Mouse (Mus musculus) midbrain, embryonic 14.5 days (tissue): ENCODE measurements around the gene Nid1. TPM values are rescaled to one million over a fixed set of nuclear protein-coding genes. Genes with fewer than 3 reads are reported as not detected.

Experiments
- ATAC-seq: fragments of 200-750 bp; cut with Nextera tagmentation; 2 replicates; pipeline ENCODE4 v1.8.0; 2017; ENCODE audit warnings: moderate number of reproducible peaks, moderate library complexity; ENCODE audit not compliant: low FRiP score, low TSS enrichment
- DNase-seq: peaks from one replicate; pipeline ENCODE4 v3.0.0-alpha.2; 2015
- H3K27ac ChIP-seq: fragments of 300-500 bp; sonication (generic); replicated peaks from 2 replicates; pipeline ENCODE4 v1.5.1; 2014; ENCODE audit warnings: mild to moderate bottlenecking, low read depth, low read length, moderate library complexity
- H3K27me3 ChIP-seq: fragments of 300-500 bp; sonication (generic); 2 replicates; pipeline ENCODE4 v1.6.1; 2014; ENCODE audit warnings: low read length, control low read depth, mixed read lengths; ENCODE audit not compliant: control insufficient read depth, insufficient read depth
- H3K36me3 ChIP-seq: fragments of 300-500 bp; sonication (generic); 2 replicates; pipeline ENCODE4 v1.6.1; 2014; ENCODE audit warnings: low read length, control low read depth; ENCODE audit not compliant: control insufficient read depth, insufficient read depth
- H3K4me1 ChIP-seq: fragments of 300-500 bp; sonication (generic); 2 replicates; pipeline ENCODE4 v1.6.1; 2014; ENCODE audit warnings: mild to moderate bottlenecking, antibody characterized with exemption, low read length, control low read depth; ENCODE audit not compliant: control insufficient read depth, insufficient read depth
- H3K4me2 ChIP-seq: fragments of 300-500 bp; sonication (generic); 2 replicates; pipeline ENCODE4 v1.6.1; 2014; ENCODE audit warnings: mild to moderate bottlenecking, low read length, moderate library complexity
- H3K4me3 ChIP-seq: fragments of 300-500 bp; sonication (generic); replicated peaks from 2 replicates; pipeline ENCODE4 v1.5.1; 2014; ENCODE audit warnings: low read depth, low read length
- H3K9ac ChIP-seq: fragments of 300-500 bp; sonication (generic); replicated peaks from 2 replicates; pipeline ENCODE4 v1.6.1; 2014; ENCODE audit warnings: mild to moderate bottlenecking, low read length, moderate library complexity
- H3K9me3 ChIP-seq: fragments of 300-500 bp; sonication (generic); 2 replicates; pipeline ENCODE4 v1.6.1; 2016; ENCODE audit warnings: low read length, control low read depth, mixed read lengths; ENCODE audit not compliant: control insufficient read depth
- WGBS: fragments of 180-500 bp; shearing (Covaris S2); extraction: QIAGEN DNeasy Blood & Tissue Kit; methylation state at CpG from one replicate; pipeline ENCODE4 v1.1.7; 2014; 5-methylcytosine and 5-hydroxymethylcytosine counted together
- polyA plus RNA-seq: library from polyadenylated mRNA; unstranded; fragments of >200 nt; fragmentation: Nextera tagmentation; extraction: Ambion mirVana; gene quantifications from 2 replicates; pipeline ENCODE4 v1.2.1, GENCODE M21; 2014

Nid1 gene
- polyA plus RNA-seq, 1 experiment from 2014 or later: 49.1 TPM

DNA sequence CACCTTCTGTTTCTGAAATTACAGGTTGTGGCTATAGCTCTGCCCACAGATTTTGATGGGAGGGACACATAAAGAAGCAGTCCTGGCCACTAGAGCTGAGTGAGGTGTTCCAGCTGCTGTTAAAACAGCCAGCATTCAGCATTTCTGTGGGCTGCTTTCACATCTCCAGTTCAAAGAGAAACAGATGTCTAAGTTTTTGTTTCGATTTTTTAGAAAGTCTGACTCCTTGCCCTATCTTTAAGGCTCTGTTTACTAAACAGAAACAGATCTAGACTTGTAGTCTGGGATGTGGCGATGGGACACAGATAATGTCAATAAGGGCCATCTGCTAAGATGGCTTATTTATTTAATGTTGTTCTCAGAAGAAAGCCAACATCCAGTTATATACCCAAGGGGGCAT is 54.8 kb downstream of the Nid1 start:
- 78% methylated on average over 2 of the region's 2 CpGs for WGBS
- H3K4me3 ChIP-seq: no peak overlapping the region

GRCm38 (mm10) chr13:13493517-13493916 is 56.2 kb downstream of the Nid1 start:
- no peaks in the 10 kb centered on the region for H3K4me1 ChIP-seq
- DNase-seq (no peak), ATAC-seq (no peak)
- H3K4me2 ChIP-seq: no peak overlapping the region
- no peak overlapping the region for H3K9ac ChIP-seq
- H3K36me3 ChIP-seq: no peaks in the 10 kb centered on the region
- H3K9me3 ChIP-seq: no peaks in the 10 kb centered on the region
- H3K27ac ChIP-seq: no peak overlapping the region
- H3K27me3 ChIP-seq: no peaks in the 10 kb centered on the region
- no peak overlapping the region for H3K4me3 ChIP-seq
- WGBS: 53% methylated on average over 3 of the region's 3 CpGs

More for the DNA sequence above, 54.8 kb downstream of the Nid1 start:
- DNase-seq: no peak
- Histone ChIP-seq H3K27me3 (no peaks in the 10 kb centered on the region), H3K4me1 (no peaks in the 10 kb centered on the region), H3K36me3 (no peaks in the 10 kb centered on the region), H3K4me2 (no peak overlapping the region), H3K9ac (no peak overlapping the region), H3K9me3 (no peaks in the 10 kb centered on the region), H3K27ac (no peak overlapping the region)
- no peak for ATAC-seq

DNA sequence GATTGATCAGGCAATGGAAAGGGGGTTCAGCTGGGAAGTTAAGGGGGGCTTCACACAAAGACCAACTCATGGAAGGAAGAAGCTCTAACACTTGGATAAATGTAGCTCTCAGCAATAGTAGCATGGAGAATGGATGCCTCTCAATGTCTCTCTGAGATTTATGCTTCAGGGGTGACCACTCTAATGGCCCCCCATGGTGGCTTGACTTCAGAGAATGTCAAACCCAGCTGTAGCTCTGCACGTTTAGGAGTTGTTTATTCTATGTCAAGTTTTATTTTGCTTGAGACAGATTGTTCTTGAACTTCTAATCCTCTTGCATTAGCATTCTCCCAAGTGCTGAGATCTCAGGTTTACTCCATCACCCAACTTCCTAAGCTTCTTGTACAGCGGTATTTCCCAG is 60.7 kb downstream of the Nid1 start:
- 80% methylated on average over 2 of the region's 2 CpGs for WGBS
- Histone ChIP-seq H3K9ac (no peak overlapping the region), H3K27me3 (no peaks in the 10 kb centered on the region), H3K4me3 (no peak overlapping the region), H3K4me2 (no peak overlapping the region), H3K4me1 (no peaks in the 10 kb centered on the region), H3K9me3 (no peaks in the 10 kb centered on the region), H3K36me3 (no peaks in the 10 kb centered on the region), H3K27ac (no peak overlapping the region)
- ATAC-seq: no peak
- no peak for DNase-seq

DNA sequence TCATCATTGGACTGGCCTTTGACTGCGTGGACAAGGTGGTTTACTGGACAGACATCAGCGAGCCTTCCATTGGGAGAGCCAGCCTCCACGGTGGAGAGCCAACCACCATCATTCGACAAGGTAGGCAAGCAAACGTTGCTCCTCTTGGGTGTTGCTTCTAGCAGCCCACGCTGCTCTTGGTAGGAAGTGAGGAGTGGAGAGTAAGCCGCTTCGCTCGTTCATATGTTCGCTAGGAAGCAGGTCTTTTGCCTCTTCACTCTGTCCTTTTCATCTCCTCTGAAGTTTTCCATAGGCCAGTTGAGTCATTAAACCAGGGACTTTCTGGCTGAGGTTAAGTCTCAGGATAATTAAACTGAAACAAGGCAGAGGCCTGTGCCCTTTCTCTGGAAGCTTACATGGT is 65.1 kb downstream of the Nid1 start:
- no peaks in the 10 kb centered on the region for H3K4me1 ChIP-seq
- H3K9ac ChIP-seq: no peak overlapping the region
- H3K27me3 ChIP-seq: no peaks in the 10 kb centered on the region
- ATAC-seq (no peak), DNase-seq (no peak)
- no peak overlapping the region for H3K4me2 ChIP-seq
- no peak overlapping the region for H3K4me3 ChIP-seq
- no peaks in the 10 kb centered on the region for H3K36me3 ChIP-seq
- H3K9me3 ChIP-seq: no peaks in the 10 kb centered on the region
- no peak overlapping the region for H3K27ac ChIP-seq
- 94% methylated on average over 10 of the region's 10 CpGs for WGBS

- ATAC-seq (no peak), DNase-seq (no peak)
- H3K4me2 ChIP-seq: no peak overlapping the region
- no peaks in the 10 kb centered on the region for H3K36me3 ChIP-seq
- H3K9me3 ChIP-seq: no peaks in the 10 kb centered on the region
- H3K27me3 ChIP-seq: no peaks in the 10 kb centered on the region
- 58% methylated on average over 4 of the region's 4 CpGs for WGBS
- H3K9ac ChIP-seq: no peak overlapping the region
- no peak overlapping the region for H3K27ac ChIP-seq
- H3K4me1 ChIP-seq: no peaks in the 10 kb centered on the region
- no peak overlapping the region for H3K4me3 ChIP-seq
Observed at GRCm38 (mm10) chr13:13503695-13504386, 66.5 kb downstream of the Nid1 start.

DNA sequence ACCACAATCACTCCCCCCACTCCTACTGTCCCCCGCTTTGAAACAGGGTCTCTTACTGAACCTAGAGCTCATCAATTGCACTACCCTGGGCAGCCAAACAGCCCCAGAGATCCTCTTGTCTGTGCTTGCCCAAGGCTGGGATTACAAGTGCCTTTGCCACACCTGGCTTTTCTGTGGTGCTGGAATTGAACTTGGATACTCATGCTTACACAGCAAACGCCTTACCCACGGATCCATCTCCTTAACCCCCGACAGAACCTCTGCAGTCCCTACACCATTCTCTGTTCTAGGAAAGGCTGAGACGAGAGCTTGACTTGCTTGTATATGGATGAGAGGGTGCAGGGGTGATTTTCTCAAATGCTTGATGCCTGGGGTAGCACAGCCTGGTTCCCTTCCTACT is 67.7 kb downstream of the Nid1 start:
- Histone ChIP-seq H3K27me3 (no peaks in the 10 kb centered on the region), H3K36me3 (no peaks in the 10 kb centered on the region), H3K4me3 (no peak overlapping the region), H3K4me1 (no peaks in the 10 kb centered on the region), H3K9ac (no peak overlapping the region), H3K27ac (no peak overlapping the region), H3K4me2 (no peak overlapping the region), H3K9me3 (no peaks in the 10 kb centered on the region)
- whole genome bisulfite sequencing: 87% methylated on average over 5 of the region's 5 CpGs
- ATAC-seq (no peak), DNase-seq (no peak)

DNA sequence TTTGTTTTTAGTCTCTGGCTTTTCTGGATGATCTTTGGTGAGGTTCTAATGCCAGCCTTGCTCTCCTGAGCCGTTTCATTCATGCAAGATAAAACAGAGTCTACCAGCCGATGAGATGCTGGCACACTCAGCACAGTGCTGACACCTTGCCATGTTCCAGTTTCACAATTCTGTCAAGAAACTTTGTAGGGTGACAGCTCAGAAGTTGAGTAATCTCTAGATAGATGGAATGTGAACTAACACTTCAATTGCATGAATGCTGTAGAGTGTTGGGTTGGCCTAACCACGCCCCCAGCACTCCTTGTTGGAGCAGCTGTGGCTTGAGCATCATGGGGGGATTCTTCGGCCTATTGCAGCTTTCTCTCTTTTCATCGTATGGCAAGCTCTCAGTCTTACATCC is 69.2 kb downstream of the Nid1 start:
- Histone ChIP-seq H3K4me1 (no peaks in the 10 kb centered on the region), H3K4me2 (no peak overlapping the region), H3K36me3 (no peaks in the 10 kb centered on the region), H3K9me3 (no peaks in the 10 kb centered on the region), H3K9ac (no peak overlapping the region), H3K4me3 (no peak overlapping the region), H3K27ac (no peak overlapping the region), H3K27me3 (no peaks in the 10 kb centered on the region)
- WGBS: 93% methylated on average over 5 of the region's 5 CpGs
- DNase-seq (no peak), ATAC-seq (no peak)

- no peak for DNase-seq
- WGBS: 80% methylated on average over 4 of the region's 4 CpGs
- H3K9me3 ChIP-seq: no peaks in the 10 kb centered on the region
- no peak overlapping the region for H3K4me2 ChIP-seq
- no peak overlapping the region for H3K9ac ChIP-seq
- no peak for ATAC-seq
- no peaks in the 10 kb centered on the region for H3K36me3 ChIP-seq
- H3K4me3 ChIP-seq: no peak overlapping the region
- no peak overlapping the region for H3K27ac ChIP-seq
- H3K4me1 ChIP-seq: 0 out of 2 replicates have a peak, but pooled peaks cover 2% of the 10 kb centered on the region
- no peaks in the 10 kb centered on the region for H3K27me3 ChIP-seq
Observed at GRCm38 (mm10) chr13:13514861-13515260, 77.5 kb downstream of the Nid1 start.
